Mouse (Mus musculus): Measurements from ENCODE around the gene Sox5.
A peak's percentile ranks its signal among the peaks of the same experiment; 100 is the strongest.

Gene Sox5

DNA sequence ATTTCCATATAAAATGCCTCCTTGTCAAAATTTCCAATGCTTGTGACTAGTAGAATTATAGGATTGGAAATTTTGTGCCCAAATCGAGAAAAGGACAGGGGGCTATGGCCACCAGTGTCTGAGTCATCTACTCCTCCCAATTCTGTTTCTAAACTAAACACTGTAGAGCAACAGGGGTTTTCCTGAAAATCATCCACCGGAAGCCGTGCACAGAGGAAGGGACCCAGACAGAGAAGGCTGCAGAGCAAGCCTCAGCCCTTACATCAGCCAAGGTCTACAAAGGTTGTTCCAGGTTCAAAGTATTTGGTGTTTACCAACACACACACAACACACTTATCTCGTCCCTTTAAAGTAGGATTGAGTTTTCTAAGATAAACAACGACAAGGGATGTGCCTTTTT, 824.7 kb downstream of the Sox5 start:
- no peak for DNase-seq (ENCODE audit: low read depth, low spot score)

DNA sequence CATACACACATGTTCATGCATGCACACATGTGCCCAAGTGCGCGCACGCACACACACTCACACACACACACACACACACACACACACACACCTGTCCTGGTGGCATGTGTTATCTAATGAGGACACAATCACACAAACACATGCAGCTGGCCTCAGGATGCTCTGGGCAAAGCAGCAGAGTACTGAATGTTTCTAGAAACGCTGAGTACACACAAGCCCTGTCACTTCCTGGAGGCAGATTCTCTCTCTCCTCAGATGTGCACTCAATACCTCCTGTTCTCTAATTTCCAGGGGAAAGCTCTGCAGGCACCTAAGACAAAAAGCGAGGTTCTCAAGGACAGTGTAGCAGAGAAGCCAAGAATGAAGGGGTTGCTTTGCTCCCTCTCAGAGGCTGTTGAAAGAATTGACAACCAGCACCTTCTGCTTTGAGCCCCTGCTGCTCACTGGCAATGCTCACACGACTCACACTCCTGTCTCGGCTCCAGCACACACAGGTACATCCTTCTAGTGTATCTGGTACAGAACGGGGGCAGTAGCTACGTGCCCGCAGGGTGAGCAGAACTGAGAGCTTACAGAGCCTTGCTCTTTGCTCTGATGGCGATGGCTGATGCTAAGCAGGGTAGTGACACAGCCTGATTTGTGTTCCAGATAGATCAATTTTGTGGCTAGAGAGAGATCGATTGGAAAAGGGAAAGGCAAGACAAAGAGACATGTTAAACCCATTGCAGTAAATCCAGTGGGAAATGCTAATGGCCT, 833.0 kb downstream of the Sox5 start:
- peak; percentile 11 for DNase-seq (ENCODE audit: low read depth, low spot score)

DNA sequence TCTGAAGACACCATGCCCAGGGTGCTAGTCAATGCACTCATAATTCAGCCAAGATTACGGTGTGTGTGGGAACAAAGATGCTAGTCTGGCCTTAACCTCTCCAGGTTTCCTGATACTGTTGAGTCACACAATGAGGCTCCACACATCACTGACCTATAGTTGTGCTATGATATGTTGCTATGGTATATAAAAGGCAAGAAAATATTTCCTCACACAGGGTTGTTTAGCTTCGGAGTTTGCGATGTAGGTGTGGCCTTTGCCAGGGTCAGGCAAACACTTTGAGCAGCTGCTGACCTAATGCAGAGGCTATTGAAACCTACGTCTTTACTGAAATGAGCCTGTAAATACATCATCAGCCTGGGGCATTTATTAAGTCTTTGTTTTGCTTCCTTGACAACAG, 833.7 kb downstream of the Sox5 start:
- DNase-seq (ENCODE audit: low read depth, low spot score): no peak

DNA sequence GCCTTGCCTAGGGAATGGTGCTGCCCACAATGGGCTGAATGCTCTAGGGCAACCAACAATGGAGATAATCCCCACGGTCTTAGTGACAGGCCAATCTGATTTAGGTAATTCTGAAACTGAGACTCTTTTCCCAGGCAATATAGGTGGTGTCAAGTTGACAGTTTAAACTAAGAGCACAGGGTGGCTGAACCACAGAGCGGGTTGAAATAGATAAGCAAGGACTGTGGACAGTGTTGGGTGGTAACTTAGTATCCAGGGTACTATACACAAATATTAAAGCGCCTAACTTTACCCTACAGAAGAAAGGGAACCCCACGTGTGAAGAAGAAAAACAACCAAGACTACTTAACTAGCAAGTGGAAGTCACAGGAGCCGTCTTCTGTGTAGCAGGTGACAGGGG, 838.7 kb downstream of the Sox5 start:
- DNase-seq (ENCODE audit: low read depth, low spot score): no peak

DNA sequence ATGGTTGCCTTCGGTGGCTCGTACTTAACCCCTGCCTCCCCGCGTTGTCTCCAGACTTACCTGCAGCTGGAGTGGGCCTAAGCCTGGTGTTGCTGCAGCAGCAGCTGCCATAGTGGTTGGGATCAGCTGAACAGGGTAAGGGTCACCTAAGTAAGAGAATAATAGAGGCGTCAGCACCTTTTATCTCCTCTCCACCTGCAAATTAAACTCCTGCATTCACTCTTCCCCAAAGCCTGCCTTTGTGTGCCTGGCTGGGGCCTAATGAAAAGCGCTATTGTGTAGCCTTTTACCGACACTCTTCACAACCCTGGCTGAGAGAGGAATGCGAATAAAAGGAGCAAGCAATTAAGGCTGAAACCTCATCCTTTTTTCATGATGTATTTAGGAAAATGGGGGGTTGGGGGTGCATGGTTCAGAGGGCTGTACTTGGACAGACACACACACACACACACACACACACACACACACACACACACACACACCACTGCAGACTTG, 840.4 kb downstream of the Sox5 start:
- DNase-seq (ENCODE audit: low read depth, low spot score): no peak

DNA sequence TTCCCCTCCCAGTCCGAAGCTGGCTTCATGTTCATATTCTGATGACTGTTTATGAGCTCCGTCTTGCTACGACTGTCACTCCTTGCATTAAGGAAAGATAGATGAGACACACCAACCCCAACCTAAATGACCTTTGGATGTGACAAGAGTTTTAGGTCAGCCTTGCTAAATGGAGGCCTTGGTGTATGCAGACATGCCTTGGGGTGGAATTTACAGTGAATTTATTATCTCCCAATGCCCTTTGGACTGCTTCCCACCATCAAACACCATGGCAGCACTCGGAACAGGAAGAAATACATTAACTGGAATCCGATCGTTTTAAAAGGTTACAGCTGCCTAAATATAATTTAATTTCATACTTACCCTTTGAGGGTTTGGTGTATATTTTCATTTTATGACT, 858.6 kb downstream of the Sox5 start:
- no peak for DNase-seq (ENCODE audit: low read depth, low spot score)

DNA sequence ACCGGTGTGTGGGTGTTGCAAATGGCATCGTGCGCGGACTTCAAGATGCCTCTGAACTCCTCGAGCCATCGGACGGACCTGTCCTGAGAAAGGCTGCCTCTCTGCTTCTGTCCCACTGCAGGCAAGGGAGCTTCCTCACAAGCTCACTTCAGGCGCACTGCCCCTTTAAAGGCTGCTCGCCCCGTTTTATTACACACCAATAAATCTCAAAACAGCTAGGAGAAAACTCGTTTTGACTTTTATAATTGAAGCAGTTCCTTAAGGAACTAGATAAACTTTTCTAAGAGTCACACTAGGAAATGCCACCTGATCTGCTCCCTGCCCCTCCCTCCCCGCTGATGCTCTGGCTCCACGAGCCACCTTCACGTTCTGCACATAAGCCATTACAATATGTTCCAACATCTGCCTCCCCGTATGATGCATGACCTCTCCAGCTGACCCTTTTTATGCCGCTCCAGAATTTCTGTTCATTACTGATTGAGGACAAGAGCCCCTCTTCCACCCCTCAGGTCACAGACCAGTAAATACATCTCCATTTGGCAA, 863.3 kb downstream of the Sox5 start:
- DNase-seq (ENCODE audit: low read depth, low spot score): no peak

DNA sequence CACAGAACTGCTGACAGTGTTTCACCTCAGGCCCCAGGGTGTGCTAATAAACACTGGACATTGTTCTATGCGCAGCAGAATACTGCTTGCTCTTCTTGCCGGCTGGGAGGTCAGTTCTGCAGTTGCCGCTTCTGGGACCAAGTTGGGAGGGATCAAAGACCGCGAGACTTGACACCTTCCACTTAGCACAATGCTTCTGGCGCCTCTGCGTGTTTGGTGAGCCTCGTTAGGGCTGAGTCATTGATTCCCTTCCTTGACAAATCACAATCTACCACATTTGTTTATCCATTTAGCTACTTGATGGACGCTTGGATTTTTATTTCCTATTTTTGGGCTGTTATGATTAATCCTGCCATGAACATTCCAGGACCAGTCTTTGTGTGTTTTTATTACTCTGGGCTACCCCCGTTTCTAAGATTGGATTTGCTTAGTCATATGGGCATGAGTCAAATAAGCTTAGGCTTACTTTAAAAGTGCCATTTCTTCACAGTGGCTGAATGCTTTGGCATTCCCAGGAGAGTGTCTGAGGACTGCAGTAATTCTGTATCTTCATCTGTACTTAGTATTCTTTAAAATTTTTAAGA, 865.5 kb downstream of the Sox5 start:
- peak; percentile 50 for DNase-seq (ENCODE audit: low read depth, low spot score)

DNA sequence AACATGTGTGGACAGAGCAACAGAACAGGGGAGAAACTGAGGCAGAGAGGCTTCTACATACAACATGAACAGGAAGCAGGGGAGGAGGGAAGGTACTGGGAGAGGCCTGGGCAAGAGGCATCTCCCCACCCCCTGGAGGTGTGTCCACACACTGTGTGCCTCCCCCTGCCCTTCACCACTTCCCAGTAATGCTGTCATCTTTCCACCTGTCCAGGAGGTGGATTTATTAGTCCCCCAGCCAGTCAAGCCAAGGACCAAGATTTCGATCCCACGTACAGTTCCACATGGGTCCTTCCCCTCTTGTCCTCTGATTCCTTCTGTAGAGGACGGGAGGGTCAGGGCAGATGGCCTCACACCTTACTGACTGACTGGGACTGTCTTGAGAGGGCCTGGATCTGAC, 866.1 kb downstream of the Sox5 start:
- DNase-seq (ENCODE audit: low read depth, low spot score): no peak

DNA sequence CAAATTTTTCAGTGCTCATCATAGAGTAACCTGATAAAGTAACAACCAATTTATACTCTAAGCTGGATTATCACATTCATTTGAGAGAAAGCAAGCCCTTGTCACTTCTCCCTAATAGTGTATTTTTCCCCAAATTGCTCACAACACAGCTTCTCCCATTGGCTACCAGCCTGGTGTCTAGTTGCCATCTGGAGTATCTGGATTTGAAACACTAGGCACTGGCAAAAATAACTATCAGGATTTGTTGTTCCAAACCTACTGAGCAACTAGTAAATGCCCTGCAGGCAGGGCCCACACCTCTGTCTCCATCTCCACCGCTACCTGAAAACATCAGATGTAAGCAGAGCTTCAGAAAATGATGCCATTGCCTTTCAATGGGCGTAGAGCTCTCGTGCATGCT, 869.5 kb downstream of the Sox5 start:
- DNase-seq (ENCODE audit: low read depth, low spot score): peak; percentile 31

DNA sequence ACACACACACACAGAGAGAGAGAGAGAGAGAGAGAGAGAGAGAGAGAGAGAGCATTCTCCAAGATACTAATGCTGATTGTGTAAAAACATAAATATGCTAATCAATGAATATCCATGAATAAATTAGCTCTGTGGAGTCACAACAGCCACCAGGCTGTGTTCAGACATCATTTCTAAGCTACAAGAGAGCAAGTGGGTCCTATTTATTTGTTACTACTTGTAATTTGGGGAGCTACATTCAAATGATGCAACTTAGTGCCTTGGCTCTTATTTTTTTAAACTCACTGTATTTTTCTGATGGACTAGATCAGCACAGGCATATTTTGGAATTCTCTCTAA, 877.1 kb downstream of the Sox5 start:
- DNase-seq (ENCODE audit: low read depth, low spot score): no peak

DNA sequence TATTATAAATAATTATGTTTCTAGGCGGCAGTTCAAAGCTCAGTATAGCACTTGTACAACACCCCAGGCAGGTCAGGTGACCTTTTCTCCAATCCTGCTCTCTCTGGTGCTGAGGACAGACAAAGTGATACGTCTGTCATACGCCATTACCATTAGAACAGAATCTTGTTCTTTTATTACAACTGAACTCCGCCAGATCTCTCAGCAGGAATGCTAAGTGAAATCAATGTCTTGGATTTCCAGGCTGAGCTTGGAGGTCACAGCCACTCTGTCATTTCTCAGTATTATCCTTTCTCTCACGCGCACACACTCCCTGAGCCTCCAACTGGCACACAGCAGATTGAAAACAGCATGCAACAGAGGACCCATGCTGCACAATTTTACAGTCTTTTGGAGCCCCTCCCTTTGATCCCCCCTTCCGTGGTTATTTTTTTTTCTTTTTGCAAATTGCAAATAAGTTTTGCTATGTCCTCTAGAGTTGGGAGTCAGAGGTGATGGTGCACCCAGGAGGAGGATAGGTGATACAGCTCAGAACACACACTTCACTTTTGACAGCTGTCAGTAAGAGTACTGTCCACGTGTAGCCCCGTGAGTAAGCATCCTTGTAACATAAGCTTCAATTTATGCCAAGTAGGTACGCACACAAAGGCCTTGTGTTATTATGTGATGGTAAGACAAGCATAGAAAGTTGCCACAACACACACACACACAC, 877.6 kb downstream of the Sox5 start:
- no peak for DNase-seq (ENCODE audit: low read depth, low spot score)

DNA sequence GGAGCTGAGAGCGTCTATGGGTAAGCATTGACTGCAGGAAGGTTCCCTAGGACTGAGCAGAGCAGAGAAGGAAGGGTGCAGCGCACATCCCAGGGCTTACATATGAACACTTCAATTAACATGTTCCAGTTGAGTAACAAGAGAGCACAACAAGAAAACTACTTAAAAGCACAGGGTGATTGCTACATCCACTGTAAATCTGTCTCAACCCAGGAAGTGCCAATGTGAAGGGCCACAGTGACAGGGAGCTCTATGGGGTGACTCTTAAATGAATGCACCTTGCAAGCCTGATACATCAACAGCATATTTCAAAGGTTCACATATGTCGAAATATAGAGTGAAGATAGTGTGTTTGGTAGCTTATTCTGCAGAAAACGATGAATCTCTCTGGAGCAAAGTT, 880.9 kb downstream of the Sox5 start:
- DNase-seq (ENCODE audit: low read depth, low spot score): no peak

DNA sequence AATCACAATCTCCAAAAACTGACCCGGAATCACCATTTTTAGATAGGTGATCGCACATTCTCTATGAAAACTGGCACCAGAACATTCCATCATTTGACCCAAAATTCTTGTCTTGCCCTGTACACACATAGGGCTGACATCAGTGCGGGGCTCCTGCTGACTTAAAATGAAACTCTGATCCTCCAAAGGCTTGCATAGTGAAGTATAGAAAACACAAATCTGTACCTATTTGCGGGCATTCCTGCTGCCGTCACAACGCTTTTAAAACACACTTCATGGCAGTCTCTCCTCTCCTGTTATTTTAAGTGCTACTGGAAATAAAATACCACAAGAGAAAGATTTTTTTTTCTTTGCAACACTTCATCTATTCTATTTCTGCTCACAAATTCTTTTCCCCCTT, 886.7 kb downstream of the Sox5 start:
- DNase-seq (ENCODE audit: low read depth, low spot score): peak; percentile 8

DNA sequence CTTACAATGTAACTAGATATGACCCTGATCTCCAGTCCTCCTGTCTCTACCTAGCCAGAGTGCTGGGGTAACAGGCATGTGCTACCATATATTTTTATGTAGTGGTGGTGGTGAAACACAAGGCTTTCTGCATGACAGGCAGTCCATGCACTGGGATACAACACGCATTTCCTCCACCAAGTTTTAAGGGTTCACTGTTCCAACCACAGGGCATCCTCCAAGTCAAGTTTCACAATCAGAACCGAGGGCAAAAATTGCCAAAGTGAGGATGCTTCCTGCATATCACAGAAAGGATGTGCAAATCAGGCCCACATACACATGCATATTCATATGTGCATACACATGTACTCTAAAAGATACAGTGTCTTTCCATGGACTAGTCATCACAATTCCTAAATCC, 888.9 kb downstream of the Sox5 start:
- DNase-seq (ENCODE audit: low read depth, low spot score): no peak

DNA sequence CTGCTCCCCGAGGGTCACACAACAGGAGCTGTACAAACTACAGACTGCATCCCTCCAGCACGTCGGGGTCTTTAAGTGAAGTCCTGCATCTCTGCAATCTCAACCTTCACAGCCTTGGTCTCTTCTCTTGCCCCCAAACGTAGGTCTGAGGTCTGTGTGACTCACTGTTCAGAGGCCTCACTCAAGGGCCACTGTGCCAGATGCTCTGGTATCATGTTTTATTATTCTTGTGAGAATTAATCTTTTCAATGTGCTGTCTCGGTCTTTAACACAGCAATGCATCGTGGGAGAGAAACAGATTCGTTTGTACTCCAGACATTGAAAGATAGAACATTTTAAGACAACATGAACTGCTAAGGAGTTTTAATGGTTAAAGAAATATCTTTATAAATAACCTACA, 893.2 kb downstream of the Sox5 start:
- no peak for DNase-seq (ENCODE audit: low read depth, low spot score)

DNA sequence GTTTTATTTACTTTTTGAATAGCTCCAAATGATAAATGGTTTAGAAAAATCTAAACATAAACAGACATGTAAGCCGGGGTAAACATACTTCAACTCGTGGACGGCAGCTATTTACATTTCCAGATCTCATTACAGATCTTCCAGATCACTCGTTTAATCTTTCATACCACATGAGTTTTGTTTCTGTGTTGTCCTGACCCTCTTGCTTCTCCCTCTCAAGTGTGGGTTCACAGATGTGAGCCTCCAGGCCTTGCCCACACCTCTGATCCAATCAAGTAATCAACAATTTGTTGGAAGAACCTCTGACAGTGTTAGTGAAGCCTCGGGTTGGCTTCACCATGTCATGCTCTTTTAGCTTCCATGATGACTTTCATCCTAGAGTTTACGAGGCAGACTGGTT, 903.3 kb downstream of the Sox5 start:
- DNase-seq (ENCODE audit: low read depth, low spot score): no peak

DNA sequence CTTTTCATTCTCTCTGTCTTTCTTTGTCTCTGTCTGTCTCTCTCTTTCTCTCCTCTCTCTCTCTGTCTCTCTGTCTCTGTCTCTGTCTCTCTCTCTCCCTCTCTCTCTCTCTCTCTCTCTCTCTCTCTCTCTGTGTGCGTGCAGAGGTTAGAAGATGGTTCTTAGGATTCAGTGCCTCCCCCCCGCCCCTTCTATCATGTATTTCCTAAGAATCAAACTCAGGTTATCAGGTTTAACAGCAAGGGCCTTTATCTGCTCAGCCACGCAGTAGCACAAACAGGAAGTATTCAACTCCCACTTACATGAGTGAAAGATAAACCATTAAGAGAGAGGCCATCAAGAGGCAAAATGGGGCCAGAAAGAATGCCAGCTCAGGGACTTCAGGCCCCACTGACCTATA, 913.0 kb downstream of the Sox5 start:
- DNase-seq (ENCODE audit: low read depth, low spot score): no peak

DNA sequence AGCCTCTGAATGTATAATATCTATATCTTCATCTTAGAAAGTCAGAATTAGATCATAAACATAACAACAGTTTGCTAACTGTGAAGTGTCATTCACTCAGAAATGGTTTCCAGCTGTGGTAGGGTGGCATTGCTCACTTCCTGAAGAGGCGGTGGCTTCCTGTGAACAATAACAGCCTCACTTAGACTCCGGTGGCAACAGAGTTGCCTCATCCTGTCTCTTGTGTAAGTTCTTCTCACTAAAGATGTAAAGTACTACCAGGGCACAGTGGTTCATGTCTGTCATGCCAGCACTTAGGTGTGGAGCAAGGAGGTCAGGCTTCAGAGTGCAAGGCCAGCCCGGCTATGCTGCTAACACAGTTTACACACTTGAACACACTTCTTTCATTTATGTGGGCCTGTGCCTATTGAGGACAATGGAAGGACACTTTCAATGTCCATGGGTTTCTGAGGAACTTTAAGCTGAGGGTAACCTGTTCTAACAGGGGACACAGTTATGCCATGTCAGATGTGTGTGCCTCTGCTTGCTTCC, 913.6 kb downstream of the Sox5 start:
- DNase-seq (ENCODE audit: low read depth, low spot score): no peak

DNA sequence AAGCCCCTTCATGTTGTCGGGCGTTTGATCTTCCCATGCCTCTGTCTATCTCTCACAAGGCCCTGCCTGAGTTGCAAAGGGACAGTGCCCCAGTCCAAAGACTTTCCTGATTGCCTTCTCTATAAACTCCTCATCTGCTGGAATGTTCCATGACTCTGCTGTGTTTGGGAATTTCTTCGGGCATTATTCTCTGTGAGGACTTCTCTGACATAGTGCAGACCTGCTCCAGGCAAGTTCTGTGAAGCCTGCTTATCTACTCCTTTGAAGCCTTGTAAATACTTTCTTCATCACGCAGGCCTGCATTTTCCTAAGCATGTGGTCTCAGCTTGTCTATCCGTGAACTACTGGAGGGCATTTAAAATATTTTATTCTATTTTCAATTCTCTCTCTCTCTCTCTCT, 914.7 kb downstream of the Sox5 start:
- no peak for DNase-seq (ENCODE audit: low read depth, low spot score)

DNA sequence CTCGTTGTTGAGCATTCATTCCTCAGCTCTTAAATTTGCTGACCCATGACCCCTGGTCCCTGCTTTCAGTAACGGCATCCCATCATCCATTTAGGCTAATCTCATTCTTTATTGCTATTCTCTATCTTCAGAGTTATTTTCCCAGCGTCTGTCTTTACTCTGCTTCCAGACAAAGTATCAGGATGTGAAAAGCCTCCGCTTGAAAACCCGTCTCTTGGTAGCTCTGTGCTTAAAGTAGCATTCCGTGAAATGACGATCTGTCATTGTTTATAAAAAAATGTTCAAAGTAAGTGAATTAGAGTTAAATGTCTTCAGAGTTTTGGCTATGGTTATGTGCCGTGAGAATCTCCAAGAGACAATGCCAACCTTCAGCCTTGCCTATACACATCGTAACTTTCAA, 915.2 kb downstream of the Sox5 start:
- DNase-seq (ENCODE audit: low read depth, low spot score): no peak

DNA sequence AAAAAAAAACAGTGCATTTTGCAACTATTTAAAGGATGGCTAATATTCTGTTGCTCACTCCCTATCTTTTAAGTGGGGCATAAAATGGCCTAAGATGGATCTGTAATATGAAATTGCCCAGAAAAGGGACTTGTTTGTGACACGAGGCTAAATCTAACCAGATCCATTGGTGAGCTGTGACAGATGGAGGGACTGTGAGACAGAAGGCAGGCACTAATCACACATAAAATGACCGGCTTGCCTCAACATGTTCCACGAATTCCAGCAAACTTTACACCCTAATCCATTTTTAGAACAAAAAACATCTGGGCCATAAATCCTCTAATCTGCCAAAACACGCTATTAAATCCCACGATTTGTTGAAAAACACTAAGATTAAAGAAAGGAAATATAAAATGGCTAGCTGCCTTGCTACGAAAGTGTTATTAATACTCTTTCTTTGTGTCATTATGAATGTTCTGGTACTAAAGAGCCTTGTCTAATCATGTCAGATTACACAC, 919.1 kb downstream of the Sox5 start:
- no peak for DNase-seq (ENCODE audit: low read depth, low spot score)

All from brain, adult 2 months (tissue).